Mouse (Mus musculus) heart, adult 8-10 months (tissue): Measurements from ENCODE around the gene Exd2. TPM values are rescaled to one million over a fixed set of nuclear protein-coding genes. Genes with fewer than 3 reads are reported as not detected.
"Not testable (repeated sequence)": the region's sequence is repeated elsewhere in the genome, so short reads cannot be mapped to it uniquely, and the experiment has no call there.

Source experiments
- DNase-seq: peaks from one replicate; pipeline ENCODE4 v3.0.0; 2022; ENCODE audit warnings: low spot score
- total RNA-seq, 4 experiments: library from RNA; stranded (reverse); gene quantifications; 2 replicates each; pipeline ENCODE4 v1.2.4; 2022

Gene Exd2
- 10 to 100 TPM; 11.4 to 19.1 (median 15.9) TPM for total RNA-seq

DNA sequence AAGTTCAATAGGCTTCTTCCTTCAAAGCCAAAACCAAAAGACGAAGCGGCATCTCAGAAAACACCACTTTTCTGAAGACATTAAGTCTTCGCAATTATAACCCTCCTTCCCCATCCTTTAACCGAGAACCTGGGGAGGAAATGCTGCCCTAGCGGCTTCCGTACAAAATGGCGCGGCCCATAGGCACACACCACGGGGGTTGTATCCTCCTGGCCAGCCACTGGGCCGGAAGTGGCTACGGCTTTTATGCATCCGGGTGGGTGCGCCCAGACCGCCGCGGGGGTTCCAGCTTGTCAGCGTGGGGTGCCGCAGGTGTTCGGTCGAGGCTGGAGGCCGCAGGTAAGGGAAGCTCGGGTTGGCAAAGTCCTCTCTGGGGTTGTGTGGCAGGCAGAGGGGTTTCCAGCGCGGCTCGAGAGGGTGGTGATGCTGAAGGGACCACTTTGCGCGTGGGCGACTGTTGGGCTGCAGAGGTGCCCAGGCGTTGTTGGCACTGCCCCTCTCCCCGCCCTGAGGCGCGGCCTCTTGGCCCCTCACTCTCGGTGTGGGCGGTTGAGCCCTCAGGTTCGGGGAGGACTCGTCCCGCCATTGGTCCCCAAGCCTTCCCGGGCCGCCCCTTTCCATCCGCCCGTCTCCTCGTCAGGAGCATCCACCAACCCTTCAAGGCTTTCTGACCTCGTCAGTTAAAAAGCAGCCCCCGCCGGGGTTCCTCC lies at the start of gene Exd2:
Gene Exd2, plus strand, starts transcription at position 154 of the 710 bp plus-strand sequence.
- peak; percentile 90 for DNase-seq

DNA sequence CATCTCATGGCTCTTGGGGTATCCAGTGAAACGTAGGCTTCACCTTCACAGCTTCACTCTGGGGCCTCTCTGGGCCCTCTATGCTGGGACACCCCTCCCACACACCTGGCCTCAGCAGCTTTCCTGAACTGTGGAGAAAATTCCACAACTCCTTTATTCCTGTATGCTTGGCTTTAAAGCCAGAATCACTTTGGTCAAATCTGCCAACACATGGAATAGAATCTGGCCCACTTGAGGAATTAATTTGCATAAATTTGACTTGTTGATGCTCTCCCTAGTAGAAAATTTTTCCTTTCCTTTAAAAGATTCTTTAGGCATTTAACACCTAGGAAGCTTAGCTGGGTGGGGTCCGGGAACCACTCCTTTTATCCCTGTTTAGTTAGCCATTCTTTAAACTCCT lies 47.8 kb upstream of the Exd2 start:
- no peak for DNase-seq

DNA sequence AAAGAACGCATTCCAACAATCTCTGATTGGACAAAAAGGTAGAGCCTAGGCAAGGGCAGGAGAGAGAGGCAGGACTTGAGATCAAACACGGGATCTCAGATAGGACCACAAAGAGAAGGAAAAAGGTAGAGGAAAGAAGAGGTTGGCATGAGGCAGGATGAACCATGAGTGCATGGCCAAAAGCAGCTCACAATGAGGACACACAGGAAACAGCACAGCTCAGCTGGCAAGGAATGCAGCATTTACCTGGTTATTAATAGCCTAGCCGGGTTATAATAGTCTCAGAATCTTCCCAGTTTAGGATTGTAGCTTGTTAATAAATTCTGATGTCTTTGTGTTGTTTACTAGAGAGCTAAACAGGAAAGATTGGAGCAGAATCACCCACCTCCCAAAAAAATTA lies 35.2 kb upstream of the Exd2 start:
- DNase-seq: peak; percentile 27

DNA sequence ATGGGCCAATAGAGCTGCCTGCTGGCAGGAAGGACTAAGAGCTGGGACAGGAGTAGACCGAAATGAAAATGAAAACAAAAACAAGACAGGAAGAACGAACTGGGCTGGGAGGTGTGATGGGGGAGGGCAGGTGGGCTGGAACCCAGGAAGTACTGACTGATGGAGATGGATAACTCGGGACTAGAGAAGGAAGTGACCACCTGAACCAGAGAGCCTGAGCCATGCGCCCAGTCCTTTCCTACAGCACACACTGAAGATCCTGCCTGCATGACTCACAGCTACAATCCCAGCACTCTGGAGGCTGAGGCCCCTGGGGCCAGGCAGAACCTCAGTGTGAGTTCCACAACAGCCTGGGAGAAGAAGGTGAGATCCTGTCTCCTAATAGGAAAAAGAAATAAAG lies 29.6 kb upstream of the Exd2 start:
- DNase-seq: no peak

DNA sequence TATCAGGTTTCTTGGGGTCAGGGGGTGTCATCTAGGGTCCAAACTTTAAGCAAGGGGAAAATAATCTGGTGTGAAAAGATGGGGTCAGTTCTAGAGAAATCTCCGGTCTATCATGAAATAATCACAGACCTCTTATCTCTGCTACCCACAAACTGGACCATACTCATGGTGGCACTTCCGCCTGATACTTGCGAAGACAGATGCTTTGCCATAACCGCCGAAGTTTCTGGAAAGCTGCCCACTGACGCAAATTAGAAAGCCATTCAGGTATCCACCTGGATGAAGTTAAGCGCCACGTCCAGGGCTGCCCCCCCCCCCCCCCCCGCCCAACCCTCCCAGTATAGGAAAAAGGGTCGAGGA lies 28.3 kb upstream of the Exd2 start:
- DNase-seq: peak; percentile 13

DNA sequence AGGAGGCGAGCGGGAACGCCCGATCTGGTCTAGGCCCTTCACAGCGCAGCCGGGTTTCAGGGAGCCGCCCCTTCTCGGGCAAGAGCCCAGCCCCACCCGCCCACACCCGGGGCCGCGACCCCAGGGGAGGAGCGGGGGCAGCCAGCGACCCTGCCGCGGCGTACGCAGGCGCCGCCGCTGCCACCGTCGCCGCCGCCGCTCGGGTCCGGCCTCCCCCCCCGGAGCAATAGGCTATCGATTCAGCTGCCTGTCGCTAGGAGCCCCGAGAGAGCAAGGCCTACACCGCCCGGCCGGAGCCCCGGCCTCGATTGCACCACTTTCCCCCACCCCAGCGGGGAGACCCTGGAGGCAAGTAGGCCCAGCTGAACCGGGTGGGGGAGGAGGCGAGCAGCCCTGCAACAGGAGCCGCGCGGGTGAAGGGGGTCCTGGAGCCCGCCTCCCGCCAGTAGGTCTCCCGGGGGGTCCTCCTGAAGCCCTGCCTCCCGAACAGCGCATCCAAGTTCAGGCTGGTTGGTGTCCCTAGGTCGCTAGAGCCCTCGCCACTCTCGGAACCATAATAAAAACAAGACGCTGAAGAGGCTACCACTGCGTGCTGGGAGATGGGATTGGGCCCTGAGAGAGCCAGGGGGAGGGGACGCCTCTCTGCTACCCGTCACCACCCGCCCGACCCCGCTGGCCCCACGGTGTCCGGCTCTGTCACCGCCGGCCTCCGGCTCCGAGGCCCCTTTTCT lies 27.8 kb upstream of the Exd2 start:
- DNase-seq: peak; percentile 58

DNA sequence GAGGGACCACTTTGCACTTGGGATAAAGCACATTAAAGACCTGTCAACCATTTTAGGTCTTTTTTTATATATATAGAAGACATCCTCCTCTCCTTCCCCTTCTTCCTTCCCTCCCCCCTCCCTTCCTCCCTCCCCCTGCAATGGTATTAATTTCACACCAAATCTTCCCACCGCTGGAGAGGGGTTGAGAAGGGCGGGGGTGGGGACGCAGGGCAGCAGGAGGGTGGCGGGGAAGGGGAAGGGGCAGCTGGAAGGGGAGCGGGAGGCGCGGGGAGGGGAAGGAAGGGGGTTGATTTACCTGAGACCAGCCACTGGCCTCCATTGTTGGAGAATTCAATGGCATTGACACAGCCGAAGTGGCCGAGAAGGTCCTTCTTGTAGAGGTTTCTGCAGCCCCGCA lies 27.0 kb upstream of the Exd2 start:
- no peak for DNase-seq

DNA sequence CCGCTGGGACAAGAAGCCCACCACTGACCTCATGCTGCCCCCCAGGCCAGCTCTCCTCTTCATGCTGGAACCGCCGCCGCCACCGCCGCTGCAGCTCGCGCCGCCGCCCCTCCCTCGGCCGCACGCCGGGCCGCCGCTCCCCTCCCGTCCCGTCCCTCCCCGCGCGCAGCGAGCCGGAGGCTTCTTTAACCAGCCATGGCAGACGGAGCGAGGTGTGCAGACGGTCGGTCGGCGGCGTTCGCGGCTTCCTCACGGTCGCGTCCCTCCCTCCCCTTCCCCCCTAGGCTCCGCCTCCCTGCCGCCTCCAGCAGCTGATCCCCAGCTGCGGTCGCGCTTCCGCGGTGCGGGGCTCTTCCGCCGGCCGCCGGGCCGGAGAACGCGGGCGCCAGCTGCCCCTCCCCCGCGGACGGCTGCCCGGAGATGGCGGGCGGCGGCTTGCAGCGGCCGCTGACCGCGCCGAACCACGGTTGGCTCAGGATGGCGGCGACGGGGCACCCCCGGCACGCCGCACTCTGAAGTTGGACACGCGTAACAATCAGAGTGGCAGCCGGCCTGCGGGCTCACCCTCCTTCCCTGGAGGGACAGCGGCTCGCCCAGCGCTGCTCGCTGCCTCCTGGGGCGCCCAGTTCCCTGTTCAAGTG lies 26.4 kb upstream of the Exd2 start, which contains the start of gene Dcaf5:
Gene Dcaf5, minus strand, starts transcription at position 266 of the 641 bp plus-strand sequence.
- peak; percentile 60 for DNase-seq

DNA sequence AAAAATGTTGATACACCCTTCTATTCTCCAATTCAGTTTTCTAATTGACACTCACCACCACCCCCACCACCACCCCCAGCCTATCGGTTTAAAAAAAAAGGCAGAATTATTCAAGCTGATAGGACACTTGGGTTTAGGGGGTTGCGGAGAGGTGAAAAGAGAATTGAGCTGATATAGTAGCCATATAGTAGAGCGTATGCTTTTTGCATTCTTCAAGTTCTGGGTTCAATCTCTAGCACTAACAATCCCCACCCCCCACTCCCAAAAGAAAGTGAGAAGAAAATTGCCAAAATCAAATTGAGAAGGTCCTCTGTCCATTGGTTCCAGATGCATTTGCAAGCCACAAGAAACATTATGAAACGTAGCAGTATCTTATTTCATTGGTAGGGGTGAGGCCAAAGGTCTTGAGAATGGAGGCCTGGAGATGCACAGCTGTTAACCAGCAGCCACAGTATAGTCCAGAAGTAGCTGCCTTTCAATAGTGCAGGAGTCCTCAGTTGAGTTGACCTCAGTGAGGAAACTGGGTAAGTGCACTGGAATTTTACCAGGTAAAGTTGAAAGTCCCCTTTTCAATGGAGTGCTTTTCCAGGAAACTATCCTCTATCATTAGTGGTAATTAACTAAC lies 25.7 kb upstream of the Exd2 start:
- no peak for DNase-seq

DNA sequence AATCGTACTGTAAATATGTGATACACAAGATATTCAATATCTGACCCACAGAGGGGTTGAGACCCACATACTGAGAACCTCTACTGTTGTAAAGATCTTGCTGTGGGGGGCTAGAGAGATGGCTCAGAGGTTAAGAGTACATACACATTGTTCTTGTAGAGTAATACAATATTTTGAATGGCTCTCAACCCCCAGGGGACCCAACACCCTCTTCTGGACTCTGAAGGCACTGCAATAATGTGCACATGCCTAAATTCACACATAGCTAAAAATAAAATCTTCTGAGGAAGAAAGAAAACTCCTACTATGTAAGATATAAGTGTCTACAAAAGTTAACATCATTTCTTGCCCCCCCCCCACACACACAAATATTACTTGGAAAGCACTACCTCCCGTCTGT lies 21.9 kb upstream of the Exd2 start:
- DNase-seq: no peak

DNA sequence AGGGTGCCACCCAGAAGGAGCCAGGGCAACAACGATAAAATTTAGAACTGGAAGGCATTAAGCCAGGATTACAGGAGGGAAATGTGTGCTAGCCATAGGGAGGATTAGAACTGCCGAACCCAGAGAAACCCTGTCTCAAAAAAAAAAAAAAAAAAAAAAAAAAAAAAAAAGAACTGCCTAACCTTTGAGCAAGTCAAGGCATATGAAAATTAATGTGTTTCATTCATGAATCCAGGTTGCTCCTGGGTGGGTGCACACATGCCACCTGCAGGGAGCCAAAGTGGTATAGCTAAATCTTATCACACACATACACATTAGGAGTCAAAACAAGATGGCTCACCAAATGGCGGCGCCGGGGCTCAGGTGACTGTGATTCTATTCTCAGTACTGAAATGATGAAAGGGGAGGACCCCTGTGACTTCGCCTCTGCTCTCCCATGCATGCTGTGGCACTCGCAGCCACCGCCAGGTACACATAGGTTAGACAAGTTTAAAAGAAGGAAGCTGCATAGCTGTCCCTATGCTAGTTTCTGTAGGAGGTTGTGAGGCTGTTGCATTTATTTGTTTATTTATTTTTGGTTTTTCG lies 18.3 kb upstream of the Exd2 start:
- no peak for DNase-seq

DNA sequence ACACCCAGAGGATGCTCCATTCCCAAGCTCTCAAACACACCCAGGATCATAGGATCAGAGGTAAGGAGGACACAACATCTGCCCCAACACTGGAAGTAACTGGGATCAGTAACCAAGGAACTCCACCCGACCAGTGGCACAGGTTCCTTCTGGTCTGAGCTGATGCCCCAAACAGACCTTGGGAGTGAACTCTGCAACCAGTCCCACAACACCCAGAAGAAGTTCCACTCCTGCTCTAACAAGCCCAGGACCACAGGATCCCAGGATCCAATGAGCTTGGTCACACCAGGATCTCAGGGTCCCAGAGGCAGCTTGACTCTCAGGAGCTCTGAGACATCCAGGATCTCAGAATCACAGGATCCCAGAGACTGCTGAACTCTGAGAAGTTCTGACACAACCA lies 9.4 kb upstream of the Exd2 start:
- DNase-seq: no peak

DNA sequence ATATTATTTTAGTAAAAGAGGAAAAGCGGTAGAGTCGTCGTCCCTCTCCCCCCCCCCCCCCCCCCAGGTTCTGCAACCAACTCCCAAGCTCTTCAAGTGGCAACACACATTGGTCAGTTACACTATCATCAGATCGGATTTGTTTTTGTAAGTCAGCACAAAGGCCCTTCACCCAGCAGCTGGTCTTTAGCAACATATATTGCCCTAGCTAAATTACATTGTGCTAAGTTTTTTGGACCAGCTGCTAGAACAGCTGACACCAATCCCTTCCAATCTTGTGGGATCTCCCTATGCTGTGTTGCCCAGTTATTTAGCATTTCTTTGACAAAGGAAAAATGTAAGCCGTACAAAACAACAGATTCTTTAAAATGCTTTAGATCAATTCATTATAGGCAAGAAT lies 4.9 kb upstream of the Exd2 start:
- DNase-seq: no peak

DNA sequence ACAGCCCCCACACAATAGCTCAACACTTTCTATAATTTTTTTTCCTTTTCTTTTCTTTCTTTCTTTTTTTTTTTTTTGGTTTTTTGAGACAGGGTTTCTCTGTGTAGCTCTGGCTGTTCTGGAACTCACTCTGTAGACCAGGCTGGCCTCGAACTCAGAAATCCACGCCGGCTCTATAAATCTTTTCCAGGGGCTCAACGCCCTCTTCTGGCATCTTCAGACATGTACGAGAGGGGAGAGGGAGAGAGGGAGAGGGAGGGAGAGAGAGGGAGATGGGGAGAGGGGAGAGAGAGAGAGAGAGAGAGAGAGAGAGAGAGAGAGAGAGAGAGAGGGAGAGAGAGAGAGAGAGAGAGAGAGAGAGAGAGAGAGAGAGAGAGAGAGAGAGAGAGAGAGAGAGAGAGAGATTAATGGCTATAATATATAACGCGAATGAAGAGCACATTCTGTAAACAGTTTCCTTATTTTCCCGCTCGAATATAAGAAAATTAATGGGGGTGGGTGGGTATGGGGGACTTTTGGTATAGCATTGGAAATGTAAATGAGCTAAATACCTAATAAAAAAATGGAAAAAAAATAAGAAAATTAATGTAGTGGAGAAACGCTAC lies 501 bp upstream of the Exd2 start:
- not testable (repeated sequence) for DNase-seq

DNA sequence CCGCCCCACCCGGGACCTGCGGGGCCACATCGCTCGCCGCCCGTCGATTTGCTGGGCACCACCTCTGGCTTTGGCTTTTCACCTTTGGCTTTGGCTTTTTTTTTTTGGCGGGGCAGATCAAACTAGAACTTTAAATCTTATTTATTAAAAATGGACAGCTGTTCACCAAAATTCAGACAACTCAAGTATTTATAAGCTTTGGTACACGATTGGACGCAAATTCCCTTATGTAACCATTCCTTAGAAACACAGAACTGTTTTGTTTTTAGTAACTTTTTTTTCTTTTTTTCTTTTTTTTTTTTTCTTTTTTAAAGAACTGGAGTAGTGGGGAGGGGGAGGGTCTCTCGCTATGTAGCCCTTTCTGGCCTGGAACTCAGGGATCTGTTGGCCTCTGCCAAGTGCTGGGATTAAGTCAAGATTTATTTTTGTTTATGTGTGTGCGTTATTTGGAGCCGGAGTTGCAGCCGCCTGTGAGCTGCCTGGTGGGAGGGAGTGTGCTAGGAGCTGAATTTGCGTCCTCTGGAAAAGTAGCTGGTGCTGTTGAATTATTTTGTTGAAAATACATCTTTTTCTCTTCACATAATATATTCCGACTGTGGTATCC lies 873 bp downstream of the Exd2 start:
- DNase-seq: peak; percentile 48

DNA sequence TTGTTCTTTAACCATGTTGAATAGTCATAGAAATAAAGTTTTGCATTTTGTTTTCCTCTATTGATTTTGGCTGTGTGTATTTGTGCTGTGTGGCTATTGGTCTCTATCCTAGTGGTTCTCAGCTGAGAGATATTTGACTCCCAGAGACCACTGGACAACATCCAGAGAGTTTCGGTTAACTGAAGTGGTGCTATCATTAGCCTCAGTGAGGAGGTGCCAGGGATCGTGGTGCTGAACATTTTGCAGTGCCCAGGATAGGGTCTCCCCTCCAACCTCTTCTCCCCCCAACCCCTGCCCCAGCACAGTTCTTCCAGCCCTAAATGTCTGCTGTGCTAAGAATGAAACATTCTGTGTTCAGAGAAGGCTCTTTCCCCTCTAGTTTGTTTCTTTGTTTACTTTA lies 7.3 kb downstream of the Exd2 start:
- DNase-seq: peak; percentile 38

DNA sequence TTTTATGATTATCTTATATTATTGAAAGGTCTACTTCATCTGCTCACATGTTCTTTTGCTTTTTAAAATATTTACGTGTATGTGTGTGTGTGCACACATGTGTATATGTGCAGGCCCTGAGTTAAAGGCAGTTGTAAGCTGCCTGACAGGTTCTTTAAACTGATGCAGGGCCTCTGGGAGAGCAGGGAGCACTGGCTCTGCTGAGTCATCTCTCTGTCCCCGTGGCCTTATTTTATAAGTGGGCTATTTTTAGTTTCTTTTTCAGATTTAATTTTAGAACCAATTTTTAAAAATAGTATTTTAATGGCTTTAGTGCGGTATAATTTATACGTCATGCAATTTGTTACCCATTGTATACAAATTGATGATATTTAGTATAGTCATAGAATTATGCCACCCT lies 9.0 kb downstream of the Exd2 start:
- DNase-seq: peak; percentile 41

DNA sequence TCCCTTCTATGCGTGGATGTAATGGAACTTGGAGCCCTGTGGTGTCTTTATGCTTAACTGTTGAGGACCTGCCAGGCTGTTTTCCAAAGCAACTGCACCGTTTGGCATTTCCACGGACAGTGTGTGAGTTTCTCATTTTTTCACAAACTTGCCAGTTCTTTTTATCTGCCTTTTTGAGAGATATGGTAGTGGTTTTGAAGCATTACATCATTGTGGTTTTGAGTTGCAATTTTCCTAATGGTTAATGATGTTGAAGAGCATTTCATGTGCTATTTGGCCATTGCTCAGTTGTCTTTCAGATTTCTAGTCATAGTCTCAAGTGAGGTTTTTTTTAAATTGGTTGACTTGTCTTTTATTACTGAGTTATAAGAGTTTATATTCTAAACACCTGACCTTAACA lies 10.8 kb downstream of the Exd2 start:
- no peak for DNase-seq

DNA sequence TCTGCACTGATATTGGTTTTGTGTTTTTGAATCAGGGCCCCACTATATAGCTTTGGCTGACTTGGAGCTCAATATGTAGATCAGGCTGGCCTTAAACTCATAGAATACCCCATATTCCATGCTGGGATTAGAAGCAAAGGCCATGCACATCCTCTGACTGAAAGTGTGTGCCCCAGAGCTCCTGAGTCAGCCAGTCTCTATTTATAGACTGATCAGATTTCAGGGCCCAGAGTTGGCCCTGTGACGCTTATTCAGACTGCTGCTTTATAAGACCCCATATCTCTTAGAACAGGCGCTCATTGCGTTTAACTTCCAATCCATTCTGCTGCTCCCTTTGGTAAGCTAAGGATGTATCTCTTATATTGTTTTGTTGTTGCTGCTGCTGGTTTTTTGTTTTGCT lies 17.1 kb downstream of the Exd2 start:
- no peak for DNase-seq

DNA sequence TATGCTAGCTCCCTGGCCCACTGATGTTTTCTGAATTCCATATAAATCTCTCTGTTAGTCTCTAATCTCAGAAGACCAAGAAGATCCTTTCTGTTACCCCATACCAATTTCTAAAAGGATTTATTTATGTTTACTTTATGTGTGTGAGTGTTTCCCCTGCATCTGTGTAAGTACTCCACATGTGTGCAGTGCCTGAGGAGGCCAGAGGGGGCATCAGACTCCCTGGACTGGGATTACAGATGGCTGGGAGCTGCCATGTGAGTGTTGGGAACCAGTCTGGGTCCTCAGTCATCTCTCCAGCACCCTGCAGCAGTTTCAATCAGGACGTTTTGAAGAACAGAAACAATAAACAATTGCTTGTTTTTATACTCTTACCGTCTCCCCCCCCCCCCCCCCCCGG lies 20.5 kb downstream of the Exd2 start:
- no peak for DNase-seq

DNA sequence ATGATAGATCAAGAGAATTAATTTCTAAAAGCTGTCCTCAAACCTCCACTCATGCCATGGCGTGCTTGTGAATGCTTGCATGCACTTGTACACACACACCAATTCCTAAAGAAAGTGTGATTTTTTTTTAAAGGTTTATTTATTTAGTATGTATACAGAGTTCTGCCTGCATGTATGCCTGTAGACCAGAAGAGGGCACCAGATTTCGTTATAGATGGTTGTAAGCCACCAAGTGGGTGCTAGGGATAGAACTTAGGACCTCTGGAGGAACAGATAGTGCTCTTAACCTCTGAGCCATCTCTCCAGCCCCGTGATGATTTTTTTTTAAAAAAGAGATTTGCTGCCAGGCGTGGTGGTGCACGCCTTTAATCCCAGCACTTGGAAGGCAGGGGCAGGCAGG lies 30.4 kb downstream of the Exd2 start:
- DNase-seq: no peak
